Mouse (Mus musculus) hindbrain, embryonic 11.5 days (tissue): ENCODE data around the gene Psmc1. TPM values are rescaled to one million over a fixed set of nuclear protein-coding genes. Genes with fewer than 3 reads are reported as not detected.

Experiments
- ATAC-seq: fragments of 200-750 bp; cut with Nextera tagmentation; 2 replicates; pipeline ENCODE4 v1.8.0; 2017; ENCODE audit warnings: mild to moderate bottlenecking, moderate TSS enrichment, moderate library complexity; ENCODE audit not compliant: low FRiP score
- DNase-seq: peaks from one replicate; pipeline ENCODE4 v3.0.0-alpha.2; 2015; ENCODE audit warnings: low spot score
- H3K27ac ChIP-seq: fragments of 300-500 bp; sonication (generic); 2 replicates; pipeline ENCODE4 v1.5.1; 2014; ENCODE audit warnings: mild to moderate bottlenecking, low read depth, low read length
- H3K27me3 ChIP-seq: fragments of 300-500 bp; sonication (generic); 2 replicates; pipeline ENCODE4 v1.6.1; 2014; ENCODE audit warnings: mild to moderate bottlenecking, low read length, moderate library complexity, mixed read lengths; ENCODE audit not compliant: control insufficient read depth, insufficient read depth
- H3K36me3 ChIP-seq: fragments of 300-500 bp; sonication (generic); 2 replicates; pipeline ENCODE4 v1.6.1; 2014; ENCODE audit warnings: mild to moderate bottlenecking, low read length, moderate library complexity, mixed read lengths; ENCODE audit not compliant: control insufficient read depth, insufficient read depth
- H3K4me1 ChIP-seq: fragments of 300-500 bp; sonication (generic); replicated peaks from 2 replicates; pipeline ENCODE4 v1.6.1; 2014; ENCODE audit warnings: low read length, mixed read lengths; ENCODE audit not compliant: control insufficient read depth, insufficient read depth
- H3K4me2 ChIP-seq: fragments of 300-500 bp; sonication (generic); replicated peaks from 2 replicates; pipeline ENCODE4 v1.6.1; 2014; ENCODE audit warnings: mild to moderate bottlenecking, low read depth, low read length
- H3K4me3 ChIP-seq: fragments of 300-500 bp; sonication (generic); 2 replicates; pipeline ENCODE4 v1.5.1; 2014; ENCODE audit warnings: low read depth, low read length
- H3K9ac ChIP-seq: fragments of 300-500 bp; sonication (generic); 2 replicates; pipeline ENCODE4 v1.6.1; 2014; ENCODE audit warnings: low read depth, low read length
- H3K9me3 ChIP-seq: fragments of 300-500 bp; sonication (generic); 2 replicates; pipeline ENCODE4 v1.6.1; 2016; ENCODE audit warnings: low read length; ENCODE audit not compliant: control insufficient read depth
- WGBS: fragments of 180-500 bp; shearing (Covaris S2); extraction: QIAGEN DNeasy Blood & Tissue Kit; methylation state at CpG from one replicate; pipeline ENCODE4 v1.1.7; 2014; 5-methylcytosine and 5-hydroxymethylcytosine counted together
- polyA plus RNA-seq: library from polyadenylated mRNA; unstranded; fragments of >200 nt; fragmentation: Nextera tagmentation; extraction: Ambion mirVana; gene quantifications from 2 replicates; pipeline ENCODE4 v1.2.1, GENCODE M21; 2014

The Psmc1 gene
- polyA plus RNA-seq, 1 experiment from 2014 or later: 404 TPM

GRCm38 (mm10) chr12:100079636-100080286, 30.2 kb upstream of the Psmc1 start:
- Histone ChIP-seq H3K4me2 (no peak overlapping the region), H3K9me3 (no peaks in the 10 kb centered on the region), H3K36me3 (no peaks in the 10 kb centered on the region), H3K27ac (no peak overlapping the region), H3K27me3 (no peaks in the 10 kb centered on the region), H3K9ac (no peak overlapping the region), H3K4me3 (no peak overlapping the region), H3K4me1 (no peaks in the 10 kb centered on the region)
- DNase-seq (no peak), ATAC-seq (no peak)
- 78% methylated on average over 8 of the region's 8 CpGs for WGBS

- ATAC-seq: no peak
Observed at GRCm38 (mm10) chr12:100088026-100088425, 21.9 kb upstream of the Psmc1 start.

DNA sequence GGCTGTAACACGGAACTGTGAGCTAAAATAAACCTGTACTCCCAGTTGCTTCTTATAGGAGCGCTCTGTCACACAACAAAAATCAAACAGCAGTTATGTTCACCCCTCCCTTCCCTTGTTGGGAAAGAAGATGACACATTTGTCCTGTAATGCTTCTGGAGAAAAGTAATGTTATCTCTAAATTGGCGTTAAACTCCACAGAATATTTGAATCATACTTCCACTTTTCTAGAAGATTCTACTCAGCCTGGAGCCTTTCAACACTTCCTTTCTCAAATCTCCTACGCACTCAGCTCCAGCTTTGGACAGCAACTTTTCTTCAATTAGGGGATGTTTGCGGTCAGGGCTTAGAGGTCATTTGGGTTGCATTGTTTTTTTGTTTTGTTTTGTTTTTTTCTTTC, 20.7 kb upstream of the Psmc1 start:
- no peaks in the 10 kb centered on the region for H3K36me3 ChIP-seq
- no peak overlapping the region for H3K4me2 ChIP-seq
- 90% methylated on average over 5 of the region's 5 CpGs for WGBS
- H3K4me1 ChIP-seq: no peaks in the 10 kb centered on the region
- no peak for ATAC-seq
- no peak for DNase-seq
- H3K4me3 ChIP-seq: no peak overlapping the region
- H3K9ac ChIP-seq: no peak overlapping the region
- H3K27me3 ChIP-seq: no peaks in the 10 kb centered on the region
- no peaks in the 10 kb centered on the region for H3K9me3 ChIP-seq
- H3K27ac ChIP-seq: no peak overlapping the region

More at GRCm38 (mm10) chr12:100088026-100088425, 21.9 kb upstream of the Psmc1 start:
- Histone ChIP-seq H3K27me3 (no peaks in the 10 kb centered on the region), H3K9me3 (no peaks in the 10 kb centered on the region), H3K9ac (no peak overlapping the region), H3K36me3 (no peaks in the 10 kb centered on the region), H3K4me3 (no peak overlapping the region), H3K4me1 (no peaks in the 10 kb centered on the region), H3K27ac (no peak overlapping the region), H3K4me2 (no peak overlapping the region)
- WGBS: 91% methylated on average over 3 of the region's 3 CpGs
- DNase-seq: no peak

DNA sequence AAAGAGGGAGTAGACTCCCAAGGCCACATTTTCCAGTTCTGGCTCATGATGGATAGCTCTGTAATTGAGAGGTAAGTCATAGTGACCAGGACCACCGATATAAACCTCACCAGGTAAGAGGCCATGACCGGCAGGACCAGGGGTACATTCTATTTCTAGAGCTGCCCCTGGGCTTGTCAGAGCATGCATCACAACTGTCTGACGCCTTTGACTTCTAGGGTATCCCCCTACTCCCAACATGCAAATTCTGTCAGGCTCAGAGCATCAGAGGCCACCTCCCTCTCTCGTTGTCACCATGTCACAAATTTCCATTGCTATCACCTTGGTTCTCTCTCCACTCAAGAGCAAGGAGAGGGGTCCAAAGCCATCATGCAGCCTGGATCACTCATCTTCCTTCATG, 19.2 kb upstream of the Psmc1 start:
- H3K9me3 ChIP-seq: no peaks in the 10 kb centered on the region
- H3K4me3 ChIP-seq: no peak overlapping the region
- 87% methylated on average over 4 of the region's 4 CpGs for WGBS
- no peaks in the 10 kb centered on the region for H3K4me1 ChIP-seq
- no peak overlapping the region for H3K9ac ChIP-seq
- no peaks in the 10 kb centered on the region for H3K36me3 ChIP-seq
- H3K27me3 ChIP-seq: no peaks in the 10 kb centered on the region
- DNase-seq: no peak
- H3K27ac ChIP-seq: no peak overlapping the region
- no peak for ATAC-seq
- H3K4me2 ChIP-seq: no peak overlapping the region

DNA sequence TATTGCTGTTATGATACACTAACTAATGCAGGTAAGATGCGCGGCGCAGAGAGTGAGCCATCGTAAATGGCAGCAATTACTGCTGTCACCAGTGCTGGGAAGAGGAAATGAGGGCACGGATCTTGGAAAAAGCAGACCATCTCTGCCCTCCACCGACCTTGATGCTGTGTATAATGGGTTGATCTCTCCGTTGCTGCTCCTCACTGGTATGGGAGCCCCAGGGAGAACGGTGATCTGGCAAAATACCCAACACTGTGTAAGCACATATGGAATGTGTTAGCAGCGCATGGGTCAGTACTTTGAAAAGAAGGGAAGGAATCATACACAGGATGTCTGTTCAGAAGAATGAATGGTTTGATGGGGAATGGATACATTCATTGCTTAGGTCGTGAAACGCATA, 16.9 kb upstream of the Psmc1 start:
- Histone ChIP-seq H3K4me1 (no peaks in the 10 kb centered on the region), H3K36me3 (no peaks in the 10 kb centered on the region), H3K27ac (no peak overlapping the region), H3K9ac (no peak overlapping the region), H3K9me3 (no peaks in the 10 kb centered on the region), H3K4me2 (no peak overlapping the region), H3K4me3 (no peak overlapping the region), H3K27me3 (no peaks in the 10 kb centered on the region)
- ATAC-seq (no peak), DNase-seq (no peak)
- WGBS: 78% methylated on average over 11 of the region's 11 CpGs

- Histone ChIP-seq H3K9me3 (no peaks in the 10 kb centered on the region), H3K36me3 (no peaks in the 10 kb centered on the region), H3K27ac (no peak overlapping the region), H3K9ac (no peak overlapping the region), H3K4me3 (no peak overlapping the region), H3K27me3 (no peaks in the 10 kb centered on the region), H3K4me2 (no peak overlapping the region), H3K4me1 (no peaks in the 10 kb centered on the region)
- ATAC-seq (no peak), DNase-seq (peak; percentile 19)
- WGBS: 68% methylated on average over 3 of the region's 3 CpGs
Observed at GRCm38 (mm10) chr12:100099971-100100706, 9.8 kb upstream of the Psmc1 start.

GRCm38 (mm10) chr12:100100707-100101030, 9.3 kb upstream of the Psmc1 start:
- H3K27ac ChIP-seq: no peak overlapping the region
- DNase-seq (no peak), ATAC-seq (no peak)
- H3K4me3 ChIP-seq: no peak overlapping the region
- no peak overlapping the region for H3K9ac ChIP-seq
- H3K9me3 ChIP-seq: no peaks in the 10 kb centered on the region
- H3K27me3 ChIP-seq: no peaks in the 10 kb centered on the region
- no peaks in the 10 kb centered on the region for H3K4me1 ChIP-seq
- H3K36me3 ChIP-seq: no peaks in the 10 kb centered on the region
- H3K4me2 ChIP-seq: no peak overlapping the region
- 49% methylated on average over 3 of the region's 3 CpGs for WGBS

GRCm38 (mm10) chr12:100101651-100102050, 8.3 kb upstream of the Psmc1 start:
- H3K9ac ChIP-seq: no peak overlapping the region
- H3K27ac ChIP-seq: no peak overlapping the region
- no peak for ATAC-seq
- 77% methylated on average over 3 of the region's 3 CpGs for WGBS
- no peak overlapping the region for H3K4me2 ChIP-seq
- H3K4me1 ChIP-seq: no peaks in the 10 kb centered on the region
- H3K9me3 ChIP-seq: no peaks in the 10 kb centered on the region
- no peaks in the 10 kb centered on the region for H3K36me3 ChIP-seq
- H3K4me3 ChIP-seq: no peak overlapping the region
- H3K27me3 ChIP-seq: no peaks in the 10 kb centered on the region
- no peak for DNase-seq

- Histone ChIP-seq H3K9me3 (no peaks in the 10 kb centered on the region), H3K27me3 (no peaks in the 10 kb centered on the region), H3K4me1 (no peaks in the 10 kb centered on the region), H3K27ac (no peak overlapping the region), H3K36me3 (no peaks in the 10 kb centered on the region), H3K4me3 (no peak overlapping the region), H3K9ac (no peak overlapping the region), H3K4me2 (no peak overlapping the region)
- ATAC-seq (no peak), DNase-seq (no peak)
- 88% methylated on average over 5 of the region's 5 CpGs for WGBS
Observed at GRCm38 (mm10) chr12:100104530-100104929, 5.4 kb upstream of the Psmc1 start.
